Mouse (Mus musculus) frontal cortex, postnatal 25 days (tissue): ENCODE results near the gene Ncdn.

ENCODE experiments used
- DNase-seq, 2 experiments: peaks; one replicate each; pipeline ENCODE4 v3.0.0; 2022; ENCODE audit warnings: low spot score in 2 of 2

Gene Ncdn

DNA sequence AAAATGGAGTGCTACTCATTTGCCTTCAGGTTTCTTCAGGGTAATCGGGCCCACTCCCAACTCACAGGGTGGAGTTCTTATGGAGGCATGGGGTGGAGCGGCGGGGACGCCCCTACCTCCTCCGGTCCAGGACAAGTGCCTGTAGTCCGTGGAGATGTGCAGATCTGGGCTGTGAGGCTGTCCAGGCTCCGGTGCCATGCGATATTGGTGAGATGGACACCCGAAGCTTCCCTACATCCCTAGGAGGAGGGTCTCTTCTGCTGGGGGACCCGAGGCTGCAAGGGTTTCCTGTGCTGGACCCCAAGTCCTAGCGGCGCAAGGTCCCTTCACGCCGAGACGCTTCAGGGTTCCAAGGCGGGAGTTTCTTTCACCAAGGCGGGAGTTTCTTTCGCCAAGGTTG, 21.1 kb downstream of the Ncdn start:
- no peak for DNase-seq

DNA sequence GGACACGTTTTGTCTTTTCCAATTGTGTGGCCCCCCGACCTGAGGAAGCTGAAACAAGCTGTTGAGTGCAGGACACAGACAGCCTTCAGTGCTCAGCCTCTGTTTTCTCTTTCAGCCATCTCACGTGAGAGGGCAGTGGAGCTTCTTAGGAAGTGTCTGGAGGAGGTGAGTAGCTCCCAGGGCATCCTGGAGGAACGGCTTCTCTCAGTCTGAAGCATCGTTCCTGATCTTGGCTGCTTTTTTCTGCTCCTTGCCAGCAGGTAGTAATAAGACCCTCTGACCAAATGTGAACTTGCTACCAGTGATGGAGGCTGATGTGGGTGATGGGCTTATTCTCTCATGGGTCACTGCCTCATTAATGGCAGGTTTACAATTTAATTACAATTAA, 45.8 kb downstream of the Ncdn start:
- no peak for DNase-seq

GRCm38 (mm10) chr4:126706630-126707438, 46.4 kb downstream of the Ncdn start:
- DNase-seq, result no peak

DNA sequence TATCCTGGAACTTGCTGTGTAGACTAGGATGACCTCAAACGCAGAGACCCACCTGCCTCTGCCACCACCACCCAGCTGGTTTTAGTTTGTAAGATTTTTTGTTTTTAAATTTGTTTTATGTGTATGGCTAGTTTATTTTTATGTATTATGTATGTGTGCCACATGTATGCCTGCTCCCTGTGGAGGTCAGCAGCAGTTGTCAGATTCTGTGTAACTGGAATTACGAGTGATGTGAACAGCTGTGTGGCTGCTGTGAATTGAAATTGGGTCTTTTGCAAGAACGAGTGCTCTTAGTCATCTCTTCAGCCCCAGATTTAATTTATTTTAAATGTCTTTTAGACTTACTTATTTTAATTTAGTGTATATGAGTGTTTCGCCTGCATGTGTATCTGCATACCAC, 56.3 kb downstream of the Ncdn start:
- no peak for DNase-seq
